8 mouse cellular contexts compared by ENCODE assay signal in genomic region chr1:126683621-126684445, GRCm38 (mm10).
DNase-seq lines count a peak whose midpoint lies in the region; ATAC-seq and TF ChIP-seq lines count a peak whose summit lies in the region.

No protein-coding gene starts in this region.

- peak; percentile 86 for ATAC-seq in hindbrain, embryonic 11.5 days (ENCODE audit: low FRiP score)

- no peak overlapping the region for H3K4me3 ChIP-seq in MEL (ENCODE audit: control insufficient read depth in 1 of 2, insufficient read depth in 1 of 2, low read depth in 2 of 2, low read length in 2 of 2)
- no peak overlapping the region for H3K4me3 ChIP-seq in hindbrain, embryonic 11.5 days (ENCODE audit: low read depth, low read length)

- H3K79me2 ChIP-seq in MEL (ENCODE audit: control insufficient read depth, insufficient read depth, low read length, poor library complexity), result no peaks in the 10 kb centered on the region

- no peak overlapping the region for H3K4me2 ChIP-seq in hindbrain, embryonic 11.5 days (replicated peaks; ENCODE audit: low read depth, low read length)

- WGBS in hindbrain, embryonic 11.5 days, result 31% methylated on average over 11 of the region's 11 CpGs

- H3K9ac ChIP-seq in MEL (ENCODE audit: control insufficient read depth, low read depth, low read length, poor library complexity, severe bottlenecking), result no peak overlapping the region
- H3K9ac ChIP-seq in hindbrain, embryonic 11.5 days (ENCODE audit: low read depth, low read length), result no peak overlapping the region

- TF ChIP-seq EP300 in MEL (IDR thresholded peaks at IDR 0.05; ENCODE audit: low read depth in 1 of 2, low read length in 2 of 2), result no peak

- H3K9me3 ChIP-seq in MEL (replicated peaks; ENCODE audit: insufficient read depth, low read length), result no peaks in the 10 kb centered on the region
- H3K9me3 ChIP-seq in hindbrain, embryonic 11.5 days (ENCODE audit: control insufficient read depth, low read length), result no peaks in the 10 kb centered on the region

- DNase-seq in MEL (ENCODE audit: low read depth, low spot score), result peak; percentile 2
- peak; percentile 28 for DNase-seq in cerebellum, adult 8-10 months
- peak; percentile 53 to 61 for DNase-seq in frontal cortex, postnatal 14 days (ENCODE audit: low spot score in 2 of 2)
- DNase-seq in hindbrain, embryonic 11.5 days (ENCODE audit: low spot score), result peak; percentile 67
- peak; percentile 63 for DNase-seq in layer of hippocampus, adult 9-11 months
- DNase-seq in lung, postnatal 4 days, result peak; percentile 88 to 91
- no peak for DNase-seq in thymus, postnatal 36 days
- DNase-seq in thymus, postnatal 0 days (ENCODE audit: low spot score), result no peak

- TF ChIP-seq CTCF in MEL (IDR thresholded peaks at IDR 0.05 in 2 of 3, conservative IDR thresholded peaks at IDR 0.05 in 1 of 3; ENCODE audit: control insufficient read depth in 1 of 3, insufficient read depth in 1 of 3, low read depth in 2 of 3, low read length in 3 of 3, poor library complexity in 1 of 3, severe bottlenecking in 1 of 3), result no peak

- TF ChIP-seq RAD21 in MEL (IDR thresholded peaks at IDR 0.05; ENCODE audit: low read depth, low read length), result no peak

- H3K27ac ChIP-seq in MEL (ENCODE audit: control insufficient read depth, low read depth, low read length), result no peak overlapping the region
- peak overlapping the region; percentile 74 for H3K27ac ChIP-seq in hindbrain, embryonic 11.5 days (ENCODE audit: low read depth, low read length)

- no peaks in the 10 kb centered on the region for H3K4me1 ChIP-seq in MEL (ENCODE audit: control insufficient read depth in 1 of 2, insufficient read depth in 2 of 2, low read length in 2 of 2)
- peaks cover 6% of the 10 kb centered on the region; the same call in 1 of the 2 replicates for H3K4me1 ChIP-seq in hindbrain, embryonic 11.5 days (replicated peaks; ENCODE audit: control insufficient read depth, insufficient read depth, low read length)

- H3K27me3 ChIP-seq in MEL (ENCODE audit: control insufficient read depth in 1 of 2, insufficient read depth in 2 of 2, low read length in 2 of 2), result no peaks in the 10 kb centered on the region
- H3K27me3 ChIP-seq in hindbrain, embryonic 11.5 days (ENCODE audit: control insufficient read depth, insufficient read depth, low read length), result no peaks in the 10 kb centered on the region

- no peaks in the 10 kb centered on the region for H3K36me3 ChIP-seq in MEL (ENCODE audit: control insufficient read depth in 1 of 2, insufficient read depth in 2 of 2, low read length in 2 of 2)
- no peaks in the 10 kb centered on the region for H3K36me3 ChIP-seq in hindbrain, embryonic 11.5 days (ENCODE audit: control insufficient read depth, insufficient read depth, low read length)

- no peak for TF ChIP-seq POLR2A in MEL (IDR thresholded peaks at IDR 0.05; ENCODE audit: control insufficient read depth in 1 of 2, insufficient read depth in 1 of 2, low read depth in 1 of 2, low read length in 2 of 2, poor library complexity in 1 of 2)

TF ChIP-seq in MEL, 35 proteins besides CTCF, POLR2A, EP300 and RAD21:
- no peak for TF ChIP-seq MAX (IDR thresholded peaks at IDR 0.05; ENCODE audit: low read length)
- TF ChIP-seq RCOR1 (IDR thresholded peaks at IDR 0.05; ENCODE audit: low read depth, low read length), result no peak
- no peak for TF ChIP-seq E2F4 (IDR thresholded peaks at IDR 0.05; ENCODE audit: borderline replicate concordance, low read depth, low read length)
- TF ChIP-seq MAZ (IDR thresholded peaks at IDR 0.05; ENCODE audit: low read depth, low read length), result no peak
- no peak for TF ChIP-seq SIN3A (IDR thresholded peaks at IDR 0.05; ENCODE audit: low read length)
- no peak for TF ChIP-seq NELFE (IDR thresholded peaks at IDR 0.05; ENCODE audit: low read depth, low read length)
- TF ChIP-seq BHLHE40 (IDR thresholded peaks at IDR 0.05; ENCODE audit: borderline replicate concordance, low read depth, low read length), result no peak
- no peak for TF ChIP-seq ELF1 (IDR thresholded peaks at IDR 0.05; ENCODE audit: low read depth, low read length)
- no peak for TF ChIP-seq TCF12 (IDR thresholded peaks at IDR 0.05; ENCODE audit: low read depth, low read length)
- TF ChIP-seq POLR2AphosphoS5 (IDR thresholded peaks at IDR 0.05; ENCODE audit: borderline replicate concordance, low read depth, low read length), result no peak
- no peak for TF ChIP-seq SMC3 (IDR thresholded peaks at IDR 0.05; ENCODE audit: low read depth, low read length)

Comparison
In these comparisons a context has a peak if more than half of its experiments do, and no peak if none do; other contexts are left out.
1. DNase-seq: peak in MEL (single experiment), cerebellum, adult 8-10 months (single experiment), frontal cortex, postnatal 14 days (2 of 2), hindbrain, embryonic 11.5 days (single experiment), layer of hippocampus, adult 9-11 months (single experiment) and lung, postnatal 4 days (2 of 2); none in thymus, postnatal 36 days (0 of 2) and thymus, postnatal 0 days (single experiment).